Mouse (Mus musculus): ENCODE measurements around the gene A4gnt. TPM values are rescaled to one million over a fixed set of nuclear protein-coding genes. Genes with fewer than 3 reads are reported as not detected.

The A4gnt gene
- total RNA-seq, 2 experiments from 2014 or later = 0.20 TPM; not detected in 1

GRCm38 (mm10) chr9:99632264-99632663, 20.0 kb downstream of the A4gnt start:
- no peak for DNase-seq (ENCODE audit: low spot score in 2 of 2)

GRCm38 (mm10) chr9:99636776-99637175, 24.5 kb downstream of the A4gnt start:
- no peak for DNase-seq (ENCODE audit: low spot score in 2 of 2)

- DNase-seq (ENCODE audit: low spot score in 2 of 2) = no peak
Measured at GRCm38 (mm10) chr9:99637227-99637626, 24.9 kb downstream of the A4gnt start.

GRCm38 (mm10) chr9:99637736-99638135, 25.4 kb downstream of the A4gnt start:
- no peak for DNase-seq (ENCODE audit: low spot score in 2 of 2)

- DNase-seq (ENCODE audit: low spot score in 2 of 2) = no peak
Measured at GRCm38 (mm10) chr9:99639957-99640356, 27.7 kb downstream of the A4gnt start.

GRCm38 (mm10) chr9:99645416-99645815, 33.1 kb downstream of the A4gnt start:
- DNase-seq (ENCODE audit: low spot score in 2 of 2) = no peak

GRCm38 (mm10) chr9:99646102-99646501, 33.8 kb downstream of the A4gnt start:
- DNase-seq (ENCODE audit: low spot score in 2 of 2) = no peak

GRCm38 (mm10) chr9:99660756-99661155, 48.5 kb downstream of the A4gnt start:
- DNase-seq (ENCODE audit: low spot score in 2 of 2) = no peak

GRCm38 (mm10) chr9:99661606-99662166, 49.4 kb downstream of the A4gnt start:
- no peak for DNase-seq (ENCODE audit: low spot score in 2 of 2)

GRCm38 (mm10) chr9:99662406-99662805, 50.1 kb downstream of the A4gnt start:
- peak; percentile 24 to 40 for DNase-seq (ENCODE audit: low spot score in 2 of 2)

GRCm38 (mm10) chr9:99662887-99663286, 50.6 kb downstream of the A4gnt start:
- DNase-seq (ENCODE audit: low spot score in 2 of 2) = no peak

GRCm38 (mm10) chr9:99667596-99667995, 55.3 kb downstream of the A4gnt start:
- no peak for DNase-seq (ENCODE audit: low spot score in 2 of 2)

GRCm38 (mm10) chr9:99671603-99672002, 59.3 kb downstream of the A4gnt start:
- no peak for DNase-seq (ENCODE audit: low spot score in 2 of 2)

Other genes starting within 250 kb of the A4gnt start
- 10 to 100 TPM; 42.8 to 55.3 TPM for gene Mras, start 175.1 kb upstream of the A4gnt start, total RNA-seq (2021)
- not detected for gene Nme9, start 161.0 kb upstream of the A4gnt start, total RNA-seq (2021)
- gene Armc8, start 43.6 kb upstream of the A4gnt start, total RNA-seq (2021) = 10 to 100 TPM; 34.3 to 38.9 TPM
- gene Dbr1, start 36.7 kb upstream of the A4gnt start, total RNA-seq (2021) = 10 to 100 TPM; 18.8 to 21.2 TPM
- gene Dzip1l, start 17.0 kb downstream of the A4gnt start, total RNA-seq (2021) = 10 to 100 TPM; 11.2 to 15.6 TPM
- gene Cldn18, start 104.8 kb downstream of the A4gnt start, total RNA-seq (2021) = not detected

Measured in adrenal gland, postnatal 4 days (tissue).